Mouse (Mus musculus) forebrain, embryonic 10.5 days (tissue): ENCODE measurements around the gene Dapk1. TPM values are rescaled to one million over a fixed set of nuclear protein-coding genes. Genes with fewer than 3 reads are reported as not detected.
A peak's percentile ranks its signal among the peaks of the same experiment; 100 is the strongest.

Experiments used
- DNase-seq: peaks from one replicate; pipeline ENCODE4 v3.0.0-alpha.2; 2017; ENCODE audit warnings: low spot score; ENCODE audit errors: extremely low spot score
- H3K27ac ChIP-seq: fragments of 300-500 bp; sonication (generic); 2 replicates; pipeline ENCODE4 v1.5.1; 2016; ENCODE audit warnings: mild to moderate bottlenecking
- H3K27me3 ChIP-seq: fragments of 300-500 bp; sonication (generic); 2 replicates; pipeline ENCODE4 v1.6.1; 2016; ENCODE audit warnings: mild to moderate bottlenecking; ENCODE audit not compliant: poor library complexity, severe bottlenecking
- H3K36me3 ChIP-seq: fragments of 300-500 bp; sonication (generic); replicated peaks from 2 replicates; pipeline ENCODE4 v1.6.1; 2016; ENCODE audit warnings: mild to moderate bottlenecking, moderate library complexity
- H3K4me1 ChIP-seq: fragments of 300-500 bp; sonication (generic); 2 replicates; pipeline ENCODE4 v1.6.1; 2016
- H3K4me3 ChIP-seq: fragments of 300-500 bp; sonication (generic); 2 replicates; pipeline ENCODE4 v1.5.1; 2016; ENCODE audit warnings: mild to moderate bottlenecking, moderate library complexity
- H3K9me3 ChIP-seq: fragments of 300-500 bp; sonication (generic); 2 replicates; pipeline ENCODE4 v1.6.1; 2016; ENCODE audit warnings: mild to moderate bottlenecking, moderate library complexity
- WGBS: fragments of 180-500 bp; shearing (Covaris S2); methylation state at CpG from one replicate; pipeline ENCODE4 v1.1.7; 2016; 5-methylcytosine and 5-hydroxymethylcytosine counted together
- polyA plus RNA-seq: library from polyadenylated mRNA; unstranded; fragments of >200 nt; fragmentation: Nextera tagmentation; extraction: Ambion mirVana; gene quantifications from 2 replicates; pipeline ENCODE4 v1.2.1, GENCODE M21; 2016

Gene Dapk1
- polyA plus RNA-seq, 1 experiment from 2014 or later: 18.0 TPM

GRCm38 (mm10) chr13:60713537-60713936 is 111.8 kb downstream of the Dapk1 start:
- WGBS: 93% methylated on average over 4 of the region's 4 CpGs
- no peak for DNase-seq

GRCm38 (mm10) chr13:60716107-60716506 is 114.4 kb downstream of the Dapk1 start:
- no peak for DNase-seq
- 87% methylated on average over 3 of the region's 3 CpGs for WGBS
- no peaks in the 10 kb centered on the region for H3K27me3 ChIP-seq

More at GRCm38 (mm10) chr13:60713537-60713936, 111.8 kb downstream of the Dapk1 start:
- Histone ChIP-seq H3K4me3 (no peak overlapping the region), H3K27me3 (peaks cover 10% of the 10 kb centered on the region), H3K36me3 (peaks cover 9% of the 10 kb centered on the region), H3K27ac (no peak overlapping the region), H3K4me1 (no peaks in the 10 kb centered on the region), H3K9me3 (no peaks in the 10 kb centered on the region)

GRCm38 (mm10) chr13:60717421-60717820 is 115.7 kb downstream of the Dapk1 start:
- Histone ChIP-seq H3K36me3 (peaks cover 38% of the 10 kb centered on the region), H3K4me3 (no peak overlapping the region), H3K27ac (no peak overlapping the region), H3K27me3 (no peaks in the 10 kb centered on the region), H3K9me3 (no peaks in the 10 kb centered on the region), H3K4me1 (no peaks in the 10 kb centered on the region)
- DNase-seq: no peak
- 92% methylated on average over 10 of the region's 10 CpGs for WGBS

More at GRCm38 (mm10) chr13:60716107-60716506, 114.4 kb downstream of the Dapk1 start:
- peaks cover 30% of the 10 kb centered on the region for H3K36me3 ChIP-seq
- no peak overlapping the region for H3K4me3 ChIP-seq
- H3K4me1 ChIP-seq: no peaks in the 10 kb centered on the region
- H3K9me3 ChIP-seq: no peaks in the 10 kb centered on the region
- H3K27ac ChIP-seq: no peak overlapping the region

GRCm38 (mm10) chr13:60719581-60719980 is 117.8 kb downstream of the Dapk1 start:
- H3K27ac ChIP-seq: no peak overlapping the region
- no peak for DNase-seq
- no peaks in the 10 kb centered on the region for H3K27me3 ChIP-seq
- no peaks in the 10 kb centered on the region for H3K4me1 ChIP-seq
- no peak overlapping the region for H3K4me3 ChIP-seq
- 90% methylated on average over 10 of the region's 10 CpGs for WGBS
- H3K9me3 ChIP-seq: no peaks in the 10 kb centered on the region
- H3K36me3 ChIP-seq: peaks cover 58% of the 10 kb centered on the region

- Histone ChIP-seq H3K27ac (no peak overlapping the region), H3K27me3 (no peaks in the 10 kb centered on the region), H3K36me3 (peaks cover 81% of the 10 kb centered on the region), H3K4me1 (no peaks in the 10 kb centered on the region), H3K4me3 (no peak overlapping the region), H3K9me3 (no peaks in the 10 kb centered on the region)
- WGBS: 97% methylated on average over 8 of the region's 8 CpGs
- no peak for DNase-seq
These were observed 121.0 kb downstream of the Dapk1 start for GRCm38 (mm10) chr13:60722763-60723162.

GRCm38 (mm10) chr13:60728276-60729054 is 126.7 kb downstream of the Dapk1 start:
- 95% methylated on average over 9 of the region's 9 CpGs for WGBS
- Histone ChIP-seq H3K27ac (no peak overlapping the region), H3K4me3 (no peak overlapping the region), H3K36me3 (peaks cover 95% of the 10 kb centered on the region), H3K27me3 (no peaks in the 10 kb centered on the region), H3K9me3 (no peaks in the 10 kb centered on the region), H3K4me1 (no peaks in the 10 kb centered on the region)
- DNase-seq: no peak

- no peak for DNase-seq
- no peak overlapping the region for H3K4me3 ChIP-seq
- no peaks in the 10 kb centered on the region for H3K27me3 ChIP-seq
- peaks cover 95% of the 10 kb centered on the region for H3K36me3 ChIP-seq
- no peaks in the 10 kb centered on the region for H3K4me1 ChIP-seq
- no peaks in the 10 kb centered on the region for H3K9me3 ChIP-seq
- WGBS: 85% methylated on average over 3 of the region's 3 CpGs
- H3K27ac ChIP-seq: no peak overlapping the region
These were observed 127.3 kb downstream of the Dapk1 start for GRCm38 (mm10) chr13:60729055-60729402.

- H3K4me3 ChIP-seq: no peak overlapping the region
- no peaks in the 10 kb centered on the region for H3K4me1 ChIP-seq
- DNase-seq: no peak
- no peak overlapping the region for H3K27ac ChIP-seq
- no peaks in the 10 kb centered on the region for H3K9me3 ChIP-seq
- H3K27me3 ChIP-seq: no peaks in the 10 kb centered on the region
- WGBS: 94% methylated on average over 7 of the region's 7 CpGs
- peaks cover 92% of the 10 kb centered on the region for H3K36me3 ChIP-seq
These were observed 128.8 kb downstream of the Dapk1 start for GRCm38 (mm10) chr13:60730587-60730986.

GRCm38 (mm10) chr13:60731001-60731400 is 129.3 kb downstream of the Dapk1 start:
- 89% methylated on average over 3 of the region's 3 CpGs for WGBS
- DNase-seq: no peak
- Histone ChIP-seq H3K36me3 (peaks cover 92% of the 10 kb centered on the region), H3K4me3 (no peak overlapping the region), H3K4me1 (peaks cover under 1% of the 10 kb centered on the region; the same call in 1 of the 2 replicates), H3K27ac (no peak overlapping the region), H3K27me3 (no peaks in the 10 kb centered on the region), H3K9me3 (no peaks in the 10 kb centered on the region)

- peaks cover 68% of the 10 kb centered on the region for H3K36me3 ChIP-seq
- H3K4me3 ChIP-seq: no peak overlapping the region
- no peaks in the 10 kb centered on the region for H3K27me3 ChIP-seq
- no peak overlapping the region for H3K27ac ChIP-seq
- H3K4me1 ChIP-seq: peaks cover 17% of the 10 kb centered on the region
- DNase-seq: no peak
- no peaks in the 10 kb centered on the region for H3K9me3 ChIP-seq
- 97% methylated on average over 9 of the region's 9 CpGs for WGBS
These were observed 133.6 kb downstream of the Dapk1 start for GRCm38 (mm10) chr13:60735306-60735705.

- Histone ChIP-seq H3K27ac (no peak overlapping the region), H3K4me1 (peaks cover 17% of the 10 kb centered on the region), H3K27me3 (no peaks in the 10 kb centered on the region), H3K4me3 (no peak overlapping the region), H3K9me3 (no peaks in the 10 kb centered on the region), H3K36me3 (peaks cover 64% of the 10 kb centered on the region)
- DNase-seq: no peak
- WGBS: 86% methylated on average over 13 of the region's 13 CpGs
These were observed 134.8 kb downstream of the Dapk1 start for GRCm38 (mm10) chr13:60736421-60737105.

- Histone ChIP-seq H3K27ac (peak overlapping the region; percentile 58; the same call in 1 of the 2 replicates), H3K27me3 (no peaks in the 10 kb centered on the region), H3K36me3 (peaks cover 53% of the 10 kb centered on the region), H3K4me1 (peaks cover 17% of the 10 kb centered on the region), H3K9me3 (no peaks in the 10 kb centered on the region), H3K4me3 (peak overlapping the region; percentile 22)
- WGBS: 20% methylated on average over 9 of the region's 9 CpGs
- DNase-seq: peak; percentile 65
These were observed 136.0 kb downstream of the Dapk1 start for GRCm38 (mm10) chr13:60737632-60738324.
